Mouse (Mus musculus): ENCODE data around the gene Reln.
A peak's percentile ranks its signal among the peaks of the same experiment; 100 is the strongest.

The Reln gene

GRCm38 (mm10) chr5:22106811-22107485, 237.6 kb downstream of the Reln start:
- DNase-seq: no peak

- peak; percentile 94 for DNase-seq
Measured at GRCm38 (mm10) chr5:22094984-22095383, 249.5 kb downstream of the Reln start.

- peak; percentile 45 for DNase-seq
Measured at GRCm38 (mm10) chr5:22094043-22094442, 250.5 kb downstream of the Reln start.

GRCm38 (mm10) chr5:22093157-22093865, 251.2 kb downstream of the Reln start:
- peak; percentile 94 for DNase-seq

- DNase-seq: no peak
Measured at GRCm38 (mm10) chr5:22080468-22080986, 264.0 kb downstream of the Reln start.

GRCm38 (mm10) chr5:22074971-22075370, 269.5 kb downstream of the Reln start:
- DNase-seq: no peak

- peak; percentile 62 for DNase-seq
Measured at GRCm38 (mm10) chr5:22072591-22072990, 271.9 kb downstream of the Reln start.

GRCm38 (mm10) chr5:22059251-22059650, 285.3 kb downstream of the Reln start:
- DNase-seq: no peak

- DNase-seq: no peak
Measured at GRCm38 (mm10) chr5:22041825-22042224, 302.7 kb downstream of the Reln start.

GRCm38 (mm10) chr5:22039375-22040149, 304.9 kb downstream of the Reln start:
- no peak for DNase-seq

- DNase-seq: no peak
Measured at GRCm38 (mm10) chr5:22035201-22035600, 309.3 kb downstream of the Reln start.

- DNase-seq: peak; percentile 39
Measured at GRCm38 (mm10) chr5:22033039-22033438, 311.5 kb downstream of the Reln start.

- peak; percentile 60 for DNase-seq
Measured at GRCm38 (mm10) chr5:22031653-22032052, 312.8 kb downstream of the Reln start.

GRCm38 (mm10) chr5:22028379-22028778, 316.1 kb downstream of the Reln start:
- DNase-seq: no peak

GRCm38 (mm10) chr5:22027240-22027875, 317.1 kb downstream of the Reln start:
- DNase-seq: no peak

- no peak for DNase-seq
Measured at GRCm38 (mm10) chr5:22025746-22026145, 318.8 kb downstream of the Reln start.

GRCm38 (mm10) chr5:22024108-22024507, 320.4 kb downstream of the Reln start:
- DNase-seq: no peak

- no peak for DNase-seq
Measured at GRCm38 (mm10) chr5:22017896-22018295, 326.6 kb downstream of the Reln start.

- no peak for DNase-seq
Measured at GRCm38 (mm10) chr5:22014459-22014858, 330.0 kb downstream of the Reln start.

GRCm38 (mm10) chr5:22009142-22009541, 335.4 kb downstream of the Reln start:
- DNase-seq: no peak

GRCm38 (mm10) chr5:22007304-22008059, 337.0 kb downstream of the Reln start:
- DNase-seq: no peak

GRCm38 (mm10) chr5:22003858-22004257, 340.6 kb downstream of the Reln start:
- DNase-seq: no peak
